Mouse (Mus musculus): ENCODE results near the gene Mrtfa. TPM values are rescaled to one million over a fixed set of nuclear protein-coding genes. Genes with fewer than 3 reads are reported as not detected.
A peak's percentile ranks its signal among the peaks of the same experiment; 100 is the strongest.

Gene Mrtfa
- polyA plus RNA-seq, 1 experiment from 2014 or later, result 22.3 TPM

GRCm38 (mm10) chr15:81192316-81192715 lies 1.8 kb upstream of the Mrtfa start:
- Histone ChIP-seq H3K9ac (ENCODE audit: low read length) (no peak overlapping the region), H3K9me3 (ENCODE audit: control insufficient read depth, low read length) (no peaks in the 10 kb centered on the region), H3K27me3 (ENCODE audit: control insufficient read depth, insufficient read depth, low read length) (no peaks in the 10 kb centered on the region), H3K4me2 (ENCODE audit: low read depth, severe bottlenecking) (no peak overlapping the region), H3K27ac (replicated peaks; ENCODE audit: low read depth, low read length) (no peak overlapping the region), H3K4me1 (ENCODE audit: control insufficient read depth, insufficient read depth, low read length) (0 out of 2 replicates have a peak, but pooled peaks cover 3% of the 10 kb centered on the region), H3K4me3 (ENCODE audit: low read depth, low read length) (no peak overlapping the region), H3K36me3 (ENCODE audit: control insufficient read depth, insufficient read depth, low read length) (no peaks in the 10 kb centered on the region)
- DNase-seq (ENCODE audit: low spot score) (no peak), ATAC-seq (ENCODE audit: insufficient number of reproducible peaks, low FRiP score, low TSS enrichment, low read depth) (no peak)
- 87% methylated on average over 5 of the region's 5 CpGs for WGBS

GRCm38 (mm10) chr15:81191303-81191702 lies 746 bp upstream of the Mrtfa start:
- Histone ChIP-seq H3K36me3 (ENCODE audit: control insufficient read depth, insufficient read depth, low read length) (no peaks in the 10 kb centered on the region), H3K27ac (replicated peaks; ENCODE audit: low read depth, low read length) (no peak overlapping the region), H3K9ac (ENCODE audit: low read length) (peak overlapping the region; percentile 65; the same call in 1 of the 2 replicates), H3K4me3 (ENCODE audit: low read depth, low read length) (peak overlapping the region; percentile 81), H3K9me3 (ENCODE audit: control insufficient read depth, low read length) (no peaks in the 10 kb centered on the region), H3K4me1 (ENCODE audit: control insufficient read depth, insufficient read depth, low read length) (0 out of 2 replicates have a peak, but pooled peaks cover 3% of the 10 kb centered on the region), H3K27me3 (ENCODE audit: control insufficient read depth, insufficient read depth, low read length) (no peaks in the 10 kb centered on the region), H3K4me2 (ENCODE audit: low read depth, severe bottlenecking) (peak overlapping the region; percentile 57)
- 30% methylated on average over 9 of the region's 9 CpGs for WGBS
- DNase-seq (ENCODE audit: low spot score) (no peak), ATAC-seq (ENCODE audit: insufficient number of reproducible peaks, low FRiP score, low TSS enrichment, low read depth) (no peak)

GRCm38 (mm10) chr15:81190011-81190629 lies 437 bp downstream of the Mrtfa start:
- Histone ChIP-seq H3K9me3 (ENCODE audit: control insufficient read depth, low read length) (no peaks in the 10 kb centered on the region), H3K9ac (ENCODE audit: low read length) (peak overlapping the region; percentile 82), H3K36me3 (ENCODE audit: control insufficient read depth, insufficient read depth, low read length) (no peaks in the 10 kb centered on the region), H3K27ac (replicated peaks; ENCODE audit: low read depth, low read length) (peak overlapping the region; percentile 47; the same call in 1 of the 2 replicates), H3K4me1 (ENCODE audit: control insufficient read depth, insufficient read depth, low read length) (0 out of 2 replicates have a peak, but pooled peaks cover 3% of the 10 kb centered on the region), H3K27me3 (ENCODE audit: control insufficient read depth, insufficient read depth, low read length) (no peaks in the 10 kb centered on the region), H3K4me3 (ENCODE audit: low read depth, low read length) (peak overlapping the region; percentile 81), H3K4me2 (ENCODE audit: low read depth, severe bottlenecking) (peak overlapping the region; percentile 93)
- under 1% methylated on average over 40 of the region's 46 CpGs for WGBS
- ATAC-seq (ENCODE audit: insufficient number of reproducible peaks, low FRiP score, low TSS enrichment, low read depth) (peak; percentile 71; the same call in 1 of the 2 replicates), DNase-seq (ENCODE audit: low spot score) (no peak)

GRCm38 (mm10) chr15:81189061-81189460 lies 1.5 kb downstream of the Mrtfa start:
- Histone ChIP-seq H3K27me3 (ENCODE audit: control insufficient read depth, insufficient read depth, low read length) (no peaks in the 10 kb centered on the region), H3K9ac (ENCODE audit: low read length) (no peak overlapping the region), H3K9me3 (ENCODE audit: control insufficient read depth, low read length) (no peaks in the 10 kb centered on the region), H3K4me3 (ENCODE audit: low read depth, low read length) (no peak overlapping the region), H3K4me1 (ENCODE audit: control insufficient read depth, insufficient read depth, low read length) (0 out of 2 replicates have a peak, but pooled peaks cover 3% of the 10 kb centered on the region), H3K36me3 (ENCODE audit: control insufficient read depth, insufficient read depth, low read length) (no peaks in the 10 kb centered on the region), H3K4me2 (ENCODE audit: low read depth, severe bottlenecking) (no peak overlapping the region), H3K27ac (replicated peaks; ENCODE audit: low read depth, low read length) (no peak overlapping the region)
- DNase-seq (ENCODE audit: low spot score), result no peak
- ATAC-seq (ENCODE audit: insufficient number of reproducible peaks, low FRiP score, low TSS enrichment, low read depth), result no peak
- 94% methylated on average over 2 of the region's 2 CpGs for WGBS

GRCm38 (mm10) chr15:81184913-81185312 lies 5.6 kb downstream of the Mrtfa start:
- DNase-seq (ENCODE audit: low spot score) (no peak), ATAC-seq (ENCODE audit: insufficient number of reproducible peaks, low FRiP score, low TSS enrichment, low read depth) (no peak)
- H3K27ac ChIP-seq (replicated peaks; ENCODE audit: low read depth, low read length), result no peak overlapping the region
- H3K4me3 ChIP-seq (ENCODE audit: low read depth, low read length), result no peak overlapping the region
- H3K4me1 ChIP-seq (ENCODE audit: control insufficient read depth, insufficient read depth, low read length), result 0 out of 2 replicates have a peak, but pooled peaks cover 3% of the 10 kb centered on the region
- H3K9ac ChIP-seq (ENCODE audit: low read length), result no peak overlapping the region
- no peaks in the 10 kb centered on the region for H3K36me3 ChIP-seq (ENCODE audit: control insufficient read depth, insufficient read depth, low read length)
- no peak overlapping the region for H3K4me2 ChIP-seq (ENCODE audit: low read depth, severe bottlenecking)
- no peaks in the 10 kb centered on the region for H3K9me3 ChIP-seq (ENCODE audit: control insufficient read depth, low read length)
- no peaks in the 10 kb centered on the region for H3K27me3 ChIP-seq (ENCODE audit: control insufficient read depth, insufficient read depth, low read length)
- 78% methylated on average over 1 of the region's 1 CpGs for WGBS

GRCm38 (mm10) chr15:81181233-81181632 lies 9.3 kb downstream of the Mrtfa start:
- Histone ChIP-seq H3K36me3 (ENCODE audit: control insufficient read depth, insufficient read depth, low read length) (no peaks in the 10 kb centered on the region), H3K4me3 (ENCODE audit: low read depth, low read length) (no peak overlapping the region), H3K27ac (replicated peaks; ENCODE audit: low read depth, low read length) (no peak overlapping the region), H3K4me1 (ENCODE audit: control insufficient read depth, insufficient read depth, low read length) (no peaks in the 10 kb centered on the region), H3K27me3 (ENCODE audit: control insufficient read depth, insufficient read depth, low read length) (no peaks in the 10 kb centered on the region), H3K9ac (ENCODE audit: low read length) (no peak overlapping the region), H3K4me2 (ENCODE audit: low read depth, severe bottlenecking) (no peak overlapping the region), H3K9me3 (ENCODE audit: control insufficient read depth, low read length) (no peaks in the 10 kb centered on the region)
- no peak for ATAC-seq (ENCODE audit: insufficient number of reproducible peaks, low FRiP score, low TSS enrichment, low read depth)
- WGBS, result 63% methylated on average over 2 of the region's 2 CpGs
- no peak for DNase-seq (ENCODE audit: low spot score)

- WGBS, result 94% methylated on average over 2 of the region's 2 CpGs
- Histone ChIP-seq H3K36me3 (ENCODE audit: control insufficient read depth, insufficient read depth, low read length) (no peaks in the 10 kb centered on the region), H3K27me3 (ENCODE audit: control insufficient read depth, insufficient read depth, low read length) (no peaks in the 10 kb centered on the region), H3K4me2 (ENCODE audit: low read depth, severe bottlenecking) (no peak overlapping the region), H3K4me1 (ENCODE audit: control insufficient read depth, insufficient read depth, low read length) (no peaks in the 10 kb centered on the region), H3K9me3 (ENCODE audit: control insufficient read depth, low read length) (no peaks in the 10 kb centered on the region), H3K4me3 (ENCODE audit: low read depth, low read length) (no peak overlapping the region), H3K9ac (ENCODE audit: low read length) (no peak overlapping the region), H3K27ac (replicated peaks; ENCODE audit: low read depth, low read length) (no peak overlapping the region)
- DNase-seq (ENCODE audit: low spot score), result no peak
- no peak for ATAC-seq (ENCODE audit: insufficient number of reproducible peaks, low FRiP score, low TSS enrichment, low read depth)
Measured at GRCm38 (mm10) chr15:81179523-81179922, 11.0 kb downstream of the Mrtfa start.

- DNase-seq (ENCODE audit: low spot score) (no peak), ATAC-seq (ENCODE audit: insufficient number of reproducible peaks, low FRiP score, low TSS enrichment, low read depth) (no peak)
- H3K4me2 ChIP-seq (ENCODE audit: low read depth, severe bottlenecking), result no peak overlapping the region
- no peaks in the 10 kb centered on the region for H3K9me3 ChIP-seq (ENCODE audit: control insufficient read depth, low read length)
- H3K4me1 ChIP-seq (ENCODE audit: control insufficient read depth, insufficient read depth, low read length), result no peaks in the 10 kb centered on the region
- no peak overlapping the region for H3K27ac ChIP-seq (replicated peaks; ENCODE audit: low read depth, low read length)
- WGBS, result 75% methylated on average over 11 of the region's 11 CpGs
- H3K9ac ChIP-seq (ENCODE audit: low read length), result no peak overlapping the region
- H3K36me3 ChIP-seq (ENCODE audit: control insufficient read depth, insufficient read depth, low read length), result no peaks in the 10 kb centered on the region
- no peaks in the 10 kb centered on the region for H3K27me3 ChIP-seq (ENCODE audit: control insufficient read depth, insufficient read depth, low read length)
- no peak overlapping the region for H3K4me3 ChIP-seq (ENCODE audit: low read depth, low read length)
Measured at GRCm38 (mm10) chr15:81178703-81179102, 11.9 kb downstream of the Mrtfa start.

- no peak overlapping the region for H3K4me3 ChIP-seq (ENCODE audit: low read depth, low read length)
- ATAC-seq (ENCODE audit: insufficient number of reproducible peaks, low FRiP score, low TSS enrichment, low read depth) (no peak), DNase-seq (ENCODE audit: low spot score) (no peak)
- H3K27me3 ChIP-seq (ENCODE audit: control insufficient read depth, insufficient read depth, low read length), result no peaks in the 10 kb centered on the region
- WGBS, result 90% methylated on average over 7 of the region's 7 CpGs
- H3K27ac ChIP-seq (replicated peaks; ENCODE audit: low read depth, low read length), result no peak overlapping the region
- H3K4me2 ChIP-seq (ENCODE audit: low read depth, severe bottlenecking), result no peak overlapping the region
- H3K36me3 ChIP-seq (ENCODE audit: control insufficient read depth, insufficient read depth, low read length), result no peaks in the 10 kb centered on the region
- no peak overlapping the region for H3K9ac ChIP-seq (ENCODE audit: low read length)
- H3K9me3 ChIP-seq (ENCODE audit: control insufficient read depth, low read length), result no peaks in the 10 kb centered on the region
- no peaks in the 10 kb centered on the region for H3K4me1 ChIP-seq (ENCODE audit: control insufficient read depth, insufficient read depth, low read length)
Measured at GRCm38 (mm10) chr15:81177860-81178259, 12.7 kb downstream of the Mrtfa start.

Measured in limb, embryonic 11.5 days (tissue).